Mouse (Mus musculus): ENCODE results near the gene Ldlrad1. TPM values are rescaled to one million over a fixed set of nuclear protein-coding genes. Genes with fewer than 3 reads are reported as not detected.

Gene Ldlrad1
- total RNA-seq, 4 experiments from 2014 or later = 0.29 TPM; not detected in 3

- DNase-seq (ENCODE audit: low spot score in 2 of 2) = peak in 1 of 2 experiments; percentile 43
Observed at GRCm38 (mm10) chr4:107211465-107211864, 2.5 kb downstream of the Ldlrad1 start.

DNA sequence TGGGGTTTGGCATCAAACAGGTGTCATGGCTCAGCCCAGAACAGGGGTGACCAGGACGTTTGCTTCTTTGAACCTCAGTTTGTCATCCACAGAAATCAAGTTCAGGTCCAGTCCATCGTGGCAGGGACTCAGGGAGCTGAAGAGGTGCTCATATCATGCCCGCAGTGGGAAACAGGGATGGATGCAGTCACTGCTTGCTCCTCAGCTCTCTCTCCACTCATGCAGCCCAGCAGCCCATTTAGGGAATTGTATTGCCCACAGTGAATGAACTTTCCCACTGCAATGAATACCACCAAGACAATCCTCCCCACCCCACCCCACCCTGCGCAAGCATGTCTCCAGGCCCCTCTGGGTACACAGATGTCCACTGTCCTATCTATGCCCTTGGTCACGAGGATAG, 3.0 kb downstream of the Ldlrad1 start:
- DNase-seq (ENCODE audit: low spot score in 2 of 2) = no peak

GRCm38 (mm10) chr4:107213279-107214011, 4.5 kb downstream of the Ldlrad1 start:
- no peak for DNase-seq (ENCODE audit: low spot score in 2 of 2)

GRCm38 (mm10) chr4:107217574-107217973, 8.6 kb downstream of the Ldlrad1 start:
- no peak for DNase-seq (ENCODE audit: low spot score in 2 of 2)

DNA sequence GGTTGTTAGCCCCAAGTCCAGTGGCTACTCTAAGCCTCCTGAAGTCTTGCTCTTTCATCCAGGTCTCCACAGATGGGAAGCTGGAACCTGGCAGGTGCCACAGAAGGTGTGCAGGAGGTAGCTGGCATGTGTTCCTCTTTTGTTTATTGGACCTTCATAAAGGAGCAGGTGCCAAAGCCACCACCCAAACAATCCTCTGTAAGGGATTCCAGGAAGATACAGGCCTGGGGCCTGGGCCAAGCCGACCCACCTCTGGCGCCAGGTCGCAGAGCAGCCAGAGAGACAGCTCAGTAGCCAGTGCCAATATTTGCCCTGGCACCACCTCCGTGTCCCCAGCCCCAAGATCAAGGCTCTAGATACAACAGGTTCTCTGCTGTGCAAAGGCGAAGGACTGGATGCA, 12.5 kb downstream of the Ldlrad1 start:
- no peak for DNase-seq (ENCODE audit: low spot score in 2 of 2)

- DNase-seq (ENCODE audit: low spot score in 2 of 2) = no peak
Observed at GRCm38 (mm10) chr4:107223225-107224204, 14.5 kb downstream of the Ldlrad1 start.

DNA sequence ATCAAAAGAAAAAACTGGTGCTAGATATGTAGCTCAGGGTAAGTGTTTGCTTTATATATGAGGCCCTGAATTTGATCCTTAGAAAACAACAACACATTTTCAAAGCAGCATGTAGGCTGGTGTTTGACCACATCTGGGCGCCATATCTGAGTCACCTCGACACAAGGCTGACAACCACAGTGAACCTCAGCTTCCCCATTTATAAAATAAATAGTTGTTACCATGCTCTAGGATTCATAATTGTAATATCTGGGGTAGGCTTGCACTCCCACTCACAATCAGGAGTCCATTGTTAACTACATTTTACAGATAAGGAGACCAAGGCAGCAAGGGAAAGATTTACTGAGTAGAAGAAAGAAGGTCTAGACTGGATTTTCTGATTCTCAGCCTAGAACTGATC, 17.3 kb downstream of the Ldlrad1 start:
- DNase-seq (ENCODE audit: low spot score in 2 of 2) = no peak

DNA sequence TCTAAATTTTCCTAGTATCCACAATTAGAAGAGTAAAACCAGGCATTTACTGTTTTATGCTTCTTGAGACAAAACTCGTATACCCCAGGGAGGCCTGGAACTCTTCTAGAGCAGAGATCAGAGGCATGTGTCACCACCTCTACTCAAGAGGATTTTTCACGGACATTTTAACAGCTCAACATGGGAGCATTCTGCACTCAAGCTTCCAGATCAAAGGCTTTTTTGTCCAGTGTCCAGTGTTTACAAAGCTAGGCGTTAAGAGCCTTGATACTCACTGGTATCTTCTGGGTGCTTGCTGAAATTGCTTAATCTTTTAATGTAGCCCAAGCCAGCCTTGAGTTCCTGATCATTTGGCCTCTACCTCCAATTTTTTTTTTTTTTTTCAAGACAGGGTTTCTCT, 23.2 kb downstream of the Ldlrad1 start:
- no peak for DNase-seq (ENCODE audit: low spot score in 2 of 2)

DNA sequence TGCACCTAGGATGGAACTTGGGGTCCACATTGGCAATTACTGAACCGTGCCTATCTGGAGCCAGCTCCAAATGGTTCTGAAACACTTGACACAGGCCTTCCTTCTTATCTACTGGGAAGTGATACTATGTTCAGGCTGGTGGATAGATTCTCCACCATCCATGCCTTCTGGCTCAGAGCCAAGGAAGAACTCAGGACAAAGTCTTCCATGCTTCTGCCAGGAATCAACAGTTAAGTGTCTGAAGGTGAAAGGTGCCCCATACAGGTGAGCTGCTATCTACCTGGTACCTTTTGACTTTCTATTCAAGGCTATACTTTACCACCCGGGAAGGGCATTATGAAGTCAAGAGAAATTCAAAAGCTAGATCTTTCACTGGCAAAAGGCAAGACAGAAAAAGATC, 29.3 kb downstream of the Ldlrad1 start:
- DNase-seq (ENCODE audit: low spot score in 2 of 2) = no peak

DNA sequence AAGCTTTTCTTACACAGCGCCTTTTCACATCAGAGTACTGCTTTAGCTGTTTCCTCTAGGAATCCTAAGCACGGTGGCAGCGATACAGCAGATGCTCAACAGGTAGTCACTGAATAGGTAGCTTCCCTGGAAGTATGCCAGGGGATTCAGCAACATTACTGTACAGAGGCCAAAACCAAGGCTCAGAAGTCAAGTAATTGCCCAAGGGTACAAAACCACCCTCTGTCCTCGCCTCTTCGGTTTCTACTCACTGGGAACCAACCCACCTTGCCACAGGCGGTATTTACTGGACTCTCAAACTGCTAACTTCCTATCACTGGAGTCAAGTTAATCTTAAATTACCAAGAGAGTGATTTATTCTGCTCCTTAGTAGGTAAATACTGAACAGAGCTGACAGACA, 31.2 kb downstream of the Ldlrad1 start:
- DNase-seq (ENCODE audit: low spot score in 2 of 2) = no peak

DNA sequence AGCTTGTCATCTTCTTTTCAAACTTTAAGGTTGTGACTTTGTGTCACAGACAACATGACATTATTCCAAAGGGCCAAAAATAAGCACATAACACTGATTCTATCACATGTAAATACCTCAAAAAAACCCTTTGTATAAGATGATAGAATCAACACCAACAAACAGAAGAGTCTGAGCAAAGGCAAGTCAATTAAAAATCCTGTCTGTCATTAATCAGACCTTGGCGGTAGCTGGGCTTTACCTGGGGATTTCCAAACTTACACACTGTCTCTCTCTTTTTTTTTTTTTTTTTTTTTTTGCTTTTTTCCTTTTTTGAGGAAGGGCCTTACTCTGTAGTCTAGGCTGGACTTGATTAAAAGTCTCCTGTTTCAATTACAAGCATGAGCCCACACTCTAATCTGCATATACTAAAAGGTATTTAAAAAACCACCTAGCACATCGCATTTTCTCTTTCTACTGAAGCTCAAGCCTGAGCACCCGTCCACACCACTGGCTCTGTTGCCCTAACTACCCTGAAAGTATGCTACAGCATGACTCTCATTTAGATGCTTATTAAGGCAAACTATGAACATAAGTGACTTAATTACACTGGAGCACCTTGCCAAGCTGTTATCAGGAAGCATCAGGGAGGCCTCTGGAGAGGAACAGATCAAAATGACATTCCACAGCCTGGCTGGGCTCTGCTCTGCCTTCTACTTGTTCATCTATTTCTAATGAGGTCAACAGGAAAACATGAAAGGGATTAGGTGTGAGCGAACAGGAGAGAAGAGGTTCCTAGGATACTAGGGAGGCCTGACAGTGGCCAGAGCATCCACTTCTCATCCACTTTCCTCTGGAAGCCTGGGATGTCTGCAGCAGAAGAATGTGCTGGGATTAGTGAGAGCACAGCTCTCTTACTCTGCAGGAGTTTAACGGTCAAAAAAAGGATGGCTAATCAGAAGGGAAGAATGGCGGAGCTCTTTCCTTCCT, 34.7 kb downstream of the Ldlrad1 start:
- no peak for DNase-seq (ENCODE audit: low spot score in 2 of 2)

DNA sequence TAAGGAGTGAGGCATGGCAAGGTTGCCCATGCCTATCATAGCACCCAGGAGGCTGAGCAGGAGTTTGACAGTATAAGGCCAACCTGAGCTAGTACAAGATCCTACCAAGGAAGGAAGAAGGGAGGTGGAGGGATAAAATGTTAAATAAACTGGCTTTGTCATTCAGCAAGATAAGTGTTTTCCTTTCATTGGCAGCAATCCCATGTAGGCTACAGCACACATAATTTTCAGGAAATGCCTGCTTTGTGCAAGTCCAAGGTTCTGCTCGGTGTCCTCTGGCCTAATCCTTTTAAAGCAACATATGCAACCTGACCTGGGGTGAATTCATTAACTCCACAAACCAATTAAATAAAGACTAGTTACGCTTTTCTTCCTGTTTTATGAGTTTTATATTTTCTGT, 36.4 kb downstream of the Ldlrad1 start:
- DNase-seq (ENCODE audit: low spot score in 2 of 2) = no peak

DNA sequence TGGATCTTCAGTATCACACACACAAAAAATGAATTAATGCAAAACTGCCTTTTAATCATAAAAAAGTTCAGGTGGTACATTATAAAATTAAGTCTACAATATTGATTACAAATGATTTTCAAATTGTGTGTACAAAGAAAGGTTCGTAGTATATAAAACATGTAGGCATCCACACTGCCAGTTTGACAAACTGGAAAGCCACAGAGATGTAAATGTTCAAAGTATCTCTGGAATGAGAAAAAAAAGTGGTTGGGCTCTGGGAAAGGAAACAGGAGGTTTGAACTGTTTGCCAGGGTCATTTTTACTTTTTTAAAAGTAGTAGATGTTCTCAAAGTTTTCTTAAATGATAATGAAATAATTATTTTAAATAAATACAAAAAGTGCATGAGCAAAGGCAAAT, 37.1 kb downstream of the Ldlrad1 start:
- DNase-seq (ENCODE audit: low spot score in 2 of 2) = no peak

GRCm38 (mm10) chr4:107247110-107247509, 38.1 kb downstream of the Ldlrad1 start:
- DNase-seq (ENCODE audit: low spot score in 2 of 2) = no peak

GRCm38 (mm10) chr4:107248061-107248460, 39.1 kb downstream of the Ldlrad1 start:
- DNase-seq (ENCODE audit: low spot score in 2 of 2) = no peak

DNA sequence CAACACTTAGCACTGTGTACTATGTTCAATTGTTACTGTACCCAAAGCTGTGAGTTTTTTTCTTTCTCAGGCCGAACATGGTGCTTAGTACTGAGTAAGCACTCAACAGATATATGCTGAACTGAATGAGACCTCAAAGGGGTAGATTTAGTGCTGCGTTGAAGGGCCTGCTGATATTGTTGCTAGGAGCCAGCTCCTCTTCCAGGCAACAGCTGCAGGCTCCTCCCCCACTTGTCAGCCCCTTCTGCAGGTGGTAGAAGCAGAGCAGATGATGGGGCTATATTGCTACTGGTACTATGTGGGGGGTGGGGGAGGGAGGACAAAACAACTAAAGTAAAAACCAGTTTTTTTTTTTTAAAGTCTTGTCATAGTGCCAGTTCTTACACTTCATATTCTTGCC, 40.5 kb downstream of the Ldlrad1 start:
- DNase-seq (ENCODE audit: low spot score in 2 of 2) = no peak

DNA sequence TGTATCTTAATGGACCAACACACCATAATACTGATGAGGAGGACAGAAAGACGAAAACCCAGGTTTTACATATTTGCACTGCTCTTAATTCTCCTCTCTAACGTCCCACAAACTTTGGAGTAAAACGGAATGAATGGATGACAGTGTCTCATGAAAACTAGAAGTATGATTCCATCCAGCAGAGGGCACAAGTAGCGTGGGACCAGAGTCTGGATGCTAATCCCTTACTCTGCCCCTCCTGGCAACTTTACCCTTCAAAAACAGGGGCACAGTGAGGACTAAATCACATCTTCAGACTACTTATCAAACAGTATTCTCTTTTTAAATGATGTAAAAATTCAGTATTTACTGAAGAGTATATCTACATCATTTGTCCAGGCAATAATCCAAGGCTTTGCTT, 41.5 kb downstream of the Ldlrad1 start:
- peak in 1 of 2 experiments; percentile 30 for DNase-seq (ENCODE audit: low spot score in 2 of 2)

GRCm38 (mm10) chr4:107252522-107252921, 43.5 kb downstream of the Ldlrad1 start:
- DNase-seq (ENCODE audit: low spot score in 2 of 2) = no peak

- DNase-seq (ENCODE audit: low spot score in 2 of 2) = peak; percentile 90
Observed at GRCm38 (mm10) chr4:107253125-107254091, 44.4 kb downstream of the Ldlrad1 start, which contains the start of the genes Lrrc42 and Hspb11. Lrrc42 (minus strand) TSS chr4:107253532. Hspb11 (plus strand) TSS chr4:107253593.

DNA sequence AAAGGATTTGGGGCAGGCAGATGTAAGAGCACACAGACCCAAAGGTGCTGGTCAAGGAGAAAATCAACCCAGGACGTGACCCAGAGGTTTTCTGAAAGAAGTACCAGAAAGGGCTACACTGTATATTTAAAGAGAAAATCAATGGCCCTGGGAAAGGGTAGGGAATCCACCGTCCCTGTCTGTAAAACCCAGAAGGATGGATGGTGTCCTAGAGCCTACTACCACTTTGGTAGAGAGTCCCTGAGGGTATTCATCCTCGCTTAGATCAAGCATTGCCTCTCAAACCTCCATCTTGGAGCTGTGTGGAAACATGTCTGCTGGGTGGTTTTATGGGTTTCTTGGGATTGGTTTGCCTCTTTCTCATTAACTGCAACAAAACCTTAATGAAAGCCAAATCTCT, 45.4 kb downstream of the Ldlrad1 start:
- DNase-seq (ENCODE audit: low spot score in 2 of 2) = no peak

Measured in layer of hippocampus, adult 8-10 months (tissue).